Mouse (Mus musculus) E14TG2a.4 (cell line): Measurements from ENCODE around the gene Met.

Source experiments
- CTCF ChIP-seq: conservative IDR thresholded peaks from 2 replicates; pipeline ENCODE4 v1.5.1; 2014; ENCODE audit warnings: low read length
- NANOG ChIP-seq: IDR thresholded peaks from 2 replicates; pipeline ENCODE4 v1.6.1; 2014; ENCODE audit warnings: borderline replicate concordance, low read length, mixed read lengths

DNA sequence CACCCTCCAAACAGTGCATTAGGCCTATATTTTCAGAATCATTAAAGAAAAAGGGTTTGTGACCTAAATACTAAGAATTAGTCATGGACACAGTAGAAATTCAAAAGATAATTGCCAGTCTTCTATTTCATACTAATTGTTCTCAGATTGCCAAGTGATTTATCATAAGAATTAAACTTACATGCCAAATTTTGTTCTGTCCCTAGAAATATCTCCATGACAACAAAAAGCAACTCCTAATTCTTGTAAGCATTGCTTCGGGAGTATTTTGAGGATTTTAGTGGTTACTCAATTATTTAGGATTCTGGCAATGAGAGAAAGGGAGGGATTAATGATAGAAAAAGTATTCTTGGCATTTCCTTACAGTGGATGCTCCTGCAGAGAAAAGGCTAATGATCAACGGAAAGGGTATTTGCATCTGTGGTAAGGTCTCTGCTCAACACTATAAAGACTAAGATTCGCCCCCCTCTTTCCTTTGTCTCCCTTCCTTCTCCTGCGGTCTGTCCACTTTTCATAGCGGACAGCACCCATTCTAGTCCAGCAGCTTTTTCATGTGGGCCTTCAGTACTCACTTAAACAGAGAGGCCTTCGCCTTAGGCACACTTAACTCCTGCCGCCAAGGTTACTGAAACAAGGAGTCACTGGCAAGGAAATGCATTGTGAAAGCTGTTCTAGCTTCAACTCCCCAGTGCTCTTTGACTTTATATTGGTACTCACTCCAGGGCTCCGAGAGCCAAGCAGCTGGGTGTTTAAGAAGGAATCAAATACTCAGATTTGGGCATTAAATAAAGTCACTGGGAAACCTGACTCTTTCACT is 58.5 kb downstream of the Met start:
- TF ChIP-seq CTCF (no peak), NANOG (no peak)
